Mouse (Mus musculus) megakaryocyte, adult 5-6 weeks (primary cell): ENCODE results near the gene Ttc6. TPM values are rescaled to one million over a fixed set of nuclear protein-coding genes. Genes with fewer than 3 reads are reported as not detected.

Experiments used
- ATAC-seq: 2 replicates; pipeline ENCODE4 v1.8.0; 2016; ENCODE audit warnings: mild to moderate bottlenecking, inconsistent platforms; ENCODE audit not compliant: poor library complexity, severe bottlenecking
- total RNA-seq, 2 experiments: library from RNA; stranded (forward) in 1 of 2; stranded (reverse) in 1 of 2; fragments of 153-499, 151-499 nt in 1 of 2; fragments of 221-1000, 200-1000 nt in 1 of 2; gene quantifications; 2 replicates each; pipeline versions ENCODE4 v1.2.3 to v1.2.4; 2015 to 2017

Gene Ttc6
- total RNA-seq, 2 experiments from 2014 or later: not detected

DNA sequence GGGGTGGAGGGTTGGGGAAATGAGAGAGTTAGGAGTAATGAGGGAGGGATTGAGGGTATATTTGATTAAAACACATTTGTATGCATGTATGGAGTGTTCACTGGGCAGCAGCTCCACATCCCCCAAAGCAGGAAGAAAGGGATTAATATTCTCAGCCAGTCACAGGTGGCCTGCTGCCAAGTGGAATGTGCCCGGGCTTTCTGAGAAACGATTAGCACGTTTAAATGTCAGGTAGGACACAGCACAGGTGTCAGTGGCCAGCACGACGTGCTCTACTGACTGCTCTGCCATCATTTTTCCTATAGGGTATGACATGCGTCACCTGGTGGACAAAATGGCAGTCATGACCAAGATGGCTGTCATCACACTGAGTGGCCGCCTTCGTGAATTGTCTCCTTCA lies 86.8 kb downstream of the Ttc6 start:
- no peak for ATAC-seq

DNA sequence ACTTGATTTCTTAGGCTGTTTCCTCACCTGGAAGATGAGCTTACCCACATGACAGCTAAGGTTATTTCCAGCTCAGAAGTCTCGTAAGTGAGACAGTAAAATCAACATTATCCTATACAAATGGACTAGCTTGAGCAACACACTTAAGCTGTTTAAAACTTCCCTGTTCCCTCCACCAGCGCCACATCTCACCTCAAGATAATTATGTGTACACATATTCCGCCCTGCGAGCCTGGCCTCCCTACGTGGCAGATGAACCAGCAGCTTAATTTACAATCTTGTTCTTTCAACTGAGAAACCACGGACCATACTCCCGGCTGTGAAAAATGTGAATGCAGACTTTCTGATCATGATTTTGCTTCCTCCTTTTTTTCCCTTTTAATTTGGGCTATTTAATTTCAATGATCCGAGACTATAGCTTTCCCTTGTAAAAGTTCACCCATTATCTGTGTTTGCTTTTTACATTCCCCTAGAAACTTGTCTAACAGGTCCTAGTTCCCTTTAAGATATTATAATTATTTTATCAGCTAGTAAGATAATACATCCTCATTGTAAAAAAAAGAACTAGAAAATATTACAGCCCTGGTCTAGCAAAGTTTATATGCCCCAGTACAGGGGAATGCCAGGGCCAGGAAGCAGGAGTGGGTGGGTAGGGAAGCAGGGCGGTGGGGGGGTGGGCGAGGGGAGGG lies 99.2 kb downstream of the Ttc6 start:
- no peak for ATAC-seq

DNA sequence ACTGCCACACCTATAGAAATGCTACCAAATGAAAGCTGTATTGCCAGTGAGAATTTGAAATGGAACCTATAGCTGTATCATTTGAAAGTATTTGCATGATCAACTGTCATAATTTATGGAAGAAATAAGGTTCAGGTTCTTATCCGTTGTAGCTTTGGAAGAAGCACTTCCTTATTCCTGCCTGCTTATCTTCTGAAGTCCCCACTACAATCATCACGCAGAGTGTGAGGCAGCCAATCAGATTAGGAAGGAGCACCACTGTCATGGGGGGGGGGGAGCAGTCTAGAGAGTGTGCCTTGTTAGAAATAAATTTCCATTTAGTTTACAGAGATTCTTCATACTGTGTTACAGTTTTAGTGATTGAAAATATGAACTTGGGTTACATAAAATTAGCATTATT lies 108.5 kb downstream of the Ttc6 start:
- no peak for ATAC-seq

DNA sequence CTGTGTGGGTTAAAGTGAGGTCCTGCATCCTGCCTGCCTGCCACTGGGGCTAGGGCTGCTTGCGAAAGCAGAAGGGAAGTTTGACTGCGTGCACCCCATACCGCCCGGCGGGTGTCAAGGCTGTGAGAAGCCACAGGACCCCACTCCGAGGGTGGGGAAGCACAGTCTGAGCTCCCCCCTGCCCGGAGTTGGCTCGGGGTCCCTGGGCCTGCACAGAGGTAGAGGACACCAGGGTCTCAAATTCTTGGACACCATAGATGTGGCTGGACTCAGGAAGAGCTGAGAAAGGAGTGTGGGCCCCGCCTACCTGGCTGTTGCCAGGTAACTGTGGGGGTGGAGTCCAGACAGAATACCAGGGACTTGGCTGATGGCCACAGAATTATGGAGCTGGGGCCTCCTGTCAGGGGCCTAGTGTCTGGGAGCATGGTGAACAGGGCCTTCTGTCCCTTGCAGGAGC lies 121.1 kb downstream of the Ttc6 start:
- ATAC-seq: no peak

DNA sequence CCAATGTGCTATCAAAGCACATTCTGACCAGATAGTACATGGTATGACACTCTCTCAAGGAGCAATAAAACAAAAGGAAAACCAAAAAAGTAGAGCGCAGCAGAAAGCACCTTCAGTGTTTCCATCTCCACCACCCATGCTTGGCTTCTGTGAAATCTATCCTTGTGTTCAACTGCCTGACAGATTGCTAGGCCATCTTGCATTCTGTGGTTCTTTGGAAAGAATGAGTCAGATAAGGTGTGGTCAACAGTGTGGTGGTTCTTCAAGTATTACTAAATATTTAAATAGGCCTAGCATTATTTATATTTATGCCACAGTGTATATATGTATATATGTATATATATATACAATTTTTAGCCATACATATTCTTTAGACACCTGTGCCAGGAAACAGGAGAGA lies 146.1 kb downstream of the Ttc6 start:
- no peak for ATAC-seq

DNA sequence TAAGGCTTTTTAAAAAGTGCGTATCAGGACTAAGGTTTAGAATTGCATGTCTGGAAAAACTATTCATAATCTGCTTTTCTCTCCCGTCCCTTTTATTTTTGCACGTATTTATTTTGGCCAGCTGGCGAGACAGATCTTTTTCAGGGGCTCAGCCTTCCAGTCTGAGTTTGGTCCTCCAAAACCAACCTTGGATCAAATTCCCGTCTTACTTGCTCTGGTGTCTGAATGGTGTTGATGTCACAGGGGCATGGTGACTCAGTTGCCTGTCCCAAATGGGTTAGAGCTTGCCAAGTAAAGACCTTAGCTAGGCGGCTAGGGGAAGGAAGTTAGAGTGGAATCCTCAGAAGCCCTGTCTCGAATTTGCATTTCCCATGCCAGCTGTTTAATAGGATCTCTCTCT lies 200.8 kb downstream of the Ttc6 start:
- no peak for ATAC-seq

DNA sequence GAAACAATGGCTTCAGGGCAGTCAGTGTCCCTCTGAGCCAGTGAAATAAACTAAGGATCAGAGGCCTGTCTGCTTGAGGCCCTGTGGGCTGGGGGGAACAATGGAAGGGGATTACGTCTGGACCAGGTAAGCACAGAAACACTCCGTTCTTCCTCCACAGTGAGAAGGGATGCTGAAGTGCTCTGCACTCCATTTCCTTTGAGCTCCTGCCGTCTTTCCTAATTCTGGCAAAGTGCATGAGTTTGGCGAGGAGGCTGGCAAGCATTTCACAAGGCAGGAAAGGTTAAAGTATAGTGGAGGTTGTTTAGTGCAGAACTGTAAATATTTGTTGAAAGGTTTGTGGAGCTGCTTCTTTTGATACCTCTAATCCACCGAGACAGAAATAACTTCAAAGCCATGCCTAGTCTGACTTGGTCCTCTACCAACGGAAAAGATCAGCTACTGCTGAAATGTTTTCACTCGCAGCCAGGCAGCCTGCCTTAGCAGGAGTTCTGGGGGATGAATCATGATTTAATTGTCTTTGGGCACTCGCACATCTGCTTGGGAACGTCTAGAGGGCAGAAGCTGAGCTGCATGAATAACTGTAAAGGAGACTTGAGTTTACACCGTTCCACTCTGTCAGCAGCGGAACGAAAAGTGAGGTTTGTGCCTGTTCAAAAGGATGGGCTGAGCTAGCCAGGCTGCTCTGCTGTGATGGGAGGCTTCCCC lies 212.5 kb downstream of the Ttc6 start:
- ATAC-seq: no peak

DNA sequence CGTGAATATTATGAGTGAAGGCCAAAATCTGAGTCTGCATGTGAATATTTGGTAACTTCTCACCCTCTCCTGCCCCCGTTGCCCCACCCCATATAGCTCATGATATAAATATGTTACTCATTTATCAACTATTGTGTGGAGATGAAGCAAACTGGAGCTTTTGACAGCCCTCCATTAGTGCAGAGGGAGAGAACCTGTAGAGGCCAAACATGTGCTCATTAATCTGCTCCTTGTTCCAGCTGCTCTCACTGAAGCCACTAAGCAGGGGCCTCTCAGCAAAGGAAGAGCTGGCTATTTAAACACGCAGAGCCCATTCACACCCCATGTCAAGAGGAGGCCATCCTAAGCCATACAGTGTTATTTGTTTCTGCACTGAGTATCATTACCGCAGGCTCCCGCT lies 218.0 kb downstream of the Ttc6 start:
- no peak for ATAC-seq

DNA sequence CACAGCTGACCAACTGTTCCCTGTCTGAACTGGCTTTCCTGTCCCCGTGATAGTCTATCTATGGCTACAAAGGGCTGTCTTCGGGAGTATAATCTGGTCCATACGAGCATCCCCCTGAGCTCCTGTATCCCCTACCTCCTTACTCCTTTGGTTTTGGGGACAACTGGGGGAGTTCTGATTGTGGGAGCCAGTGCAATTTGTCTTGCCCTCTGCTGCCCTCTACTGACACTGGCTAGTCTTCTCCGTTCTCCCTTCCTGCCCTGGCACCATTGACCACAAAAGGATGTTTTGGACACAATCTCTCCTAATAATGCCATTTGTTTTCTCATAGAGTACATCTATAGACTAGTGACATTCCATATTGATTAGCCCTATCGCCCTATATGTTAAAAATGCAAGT lies 223.6 kb downstream of the Ttc6 start:
- no peak for ATAC-seq

Other genes with a start within 250 kb of the Ttc6 start
- gene Foxa1, start 17.2 kb upstream of the Ttc6 start, total RNA-seq (2015): not detected in 2 replicates
- not detected in 2 replicates for gene Foxa1, start 17.2 kb upstream of the Ttc6 start, total RNA-seq (2017)